Mouse (Mus musculus) heart, embryonic 10.5 days (tissue): ENCODE data around the gene Hist1h2ab. TPM values are rescaled to one million over a fixed set of nuclear protein-coding genes. Genes with fewer than 3 reads are reported as not detected.
"Not testable (repeated sequence)": the region's sequence is repeated elsewhere in the genome, so short reads cannot be mapped to it uniquely, and the experiment has no call there.

Source experiments
- DNase-seq: peaks from one replicate; pipeline ENCODE4 v3.0.0-alpha.2; 2017; ENCODE audit warnings: low spot score
- H3K27ac ChIP-seq: fragments of 300-500 bp; sonication (generic); 2 replicates; pipeline ENCODE4 v1.5.1; 2016; ENCODE audit warnings: mild to moderate bottlenecking
- H3K27me3 ChIP-seq: fragments of 300-500 bp; sonication (generic); 2 replicates; pipeline ENCODE4 v1.6.1; 2016; ENCODE audit warnings: mild to moderate bottlenecking; ENCODE audit not compliant: poor library complexity, insufficient read depth, severe bottlenecking
- H3K36me3 ChIP-seq: fragments of 300-500 bp; sonication (generic); 2 replicates; pipeline ENCODE4 v1.6.1; 2016; ENCODE audit warnings: mild to moderate bottlenecking, moderate library complexity
- H3K4me1 ChIP-seq: fragments of 300-500 bp; sonication (generic); 2 replicates; pipeline ENCODE4 v1.6.1; 2016; ENCODE audit warnings: mild to moderate bottlenecking
- H3K4me3 ChIP-seq: fragments of 300-500 bp; sonication (generic); 2 replicates; pipeline ENCODE4 v1.5.1; 2016; ENCODE audit warnings: mild to moderate bottlenecking, moderate library complexity
- H3K9me3 ChIP-seq: fragments of 300-500 bp; sonication (generic); 2 replicates; pipeline ENCODE4 v1.6.1; 2016; ENCODE audit warnings: mild to moderate bottlenecking, moderate library complexity
- WGBS: fragments of 180-500 bp; shearing (Covaris S2); methylation state at CpG from one replicate; pipeline ENCODE4 v1.1.7; 2016; 5-methylcytosine and 5-hydroxymethylcytosine counted together
- polyA plus RNA-seq: library from polyadenylated mRNA; unstranded; fragments of >200 nt; fragmentation: Nextera tagmentation; extraction: Ambion mirVana; gene quantifications from 2 replicates; pipeline ENCODE4 v1.2.1, GENCODE M21; 2016

The Hist1h2ab gene
- polyA plus RNA-seq, 1 experiment from 2014 or later: 23.3 TPM

DNA sequence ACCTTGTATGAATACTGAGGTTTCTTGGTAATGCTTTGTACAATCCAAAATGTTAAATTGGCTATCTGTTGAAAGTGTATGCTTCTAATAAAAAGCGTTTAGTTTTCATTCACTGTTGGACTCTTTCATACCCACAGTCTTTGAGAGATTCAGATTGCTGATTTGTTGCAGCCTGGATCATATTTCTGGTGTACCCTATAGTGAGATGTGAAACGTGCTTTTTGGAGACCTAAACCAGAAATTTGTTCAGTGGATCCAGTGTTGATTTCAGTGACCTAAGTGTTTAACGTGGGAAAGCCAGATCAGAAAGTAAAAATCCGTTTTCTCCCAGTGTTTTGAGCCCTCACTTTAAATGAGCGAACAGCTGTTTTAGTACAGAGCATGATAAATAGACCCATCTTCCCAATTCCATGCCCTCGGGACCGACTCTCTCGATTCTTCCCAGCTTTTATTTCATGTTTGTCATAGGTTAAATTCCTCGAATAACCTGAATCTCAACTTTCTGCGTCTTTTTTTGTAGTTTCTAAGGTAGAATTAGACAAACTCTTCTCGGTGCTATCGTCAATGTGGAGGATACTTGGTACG lies 10.6 kb upstream of the Hist1h2ab start:
- no peaks in the 10 kb centered on the region for H3K36me3 ChIP-seq
- no peaks in the 10 kb centered on the region for H3K27me3 ChIP-seq
- H3K9me3 ChIP-seq: no peaks in the 10 kb centered on the region
- peak overlapping the region; percentile 93 for H3K27ac ChIP-seq
- DNase-seq: no peak
- H3K4me1 ChIP-seq: peaks cover 9% of the 10 kb centered on the region; the same call in 1 of the 2 replicates
- WGBS: 34% methylated on average over 13 of the region's 13 CpGs
- peak overlapping the region; percentile 65 for H3K4me3 ChIP-seq

DNA sequence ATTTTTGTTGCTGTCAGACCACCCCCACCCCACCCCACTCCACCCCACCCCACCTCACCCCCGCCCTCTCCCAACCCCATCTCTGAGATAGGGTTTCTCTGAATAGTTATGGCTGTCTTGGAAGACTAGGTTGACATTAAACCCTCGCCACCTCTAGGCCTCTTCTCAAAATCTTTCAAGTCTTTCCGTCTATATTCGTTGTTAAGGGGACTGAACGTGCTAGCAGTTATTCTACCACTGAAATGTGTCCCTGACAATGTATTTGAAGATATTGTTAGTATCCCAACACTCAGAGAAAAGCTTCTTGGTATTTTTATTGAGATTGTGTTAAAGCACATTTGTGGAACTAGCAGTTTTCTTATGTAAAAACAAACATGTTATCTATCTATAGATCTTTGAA lies 10.0 kb upstream of the Hist1h2ab start:
- Histone ChIP-seq H3K4me1 (peaks cover 9% of the 10 kb centered on the region; the same call in 1 of the 2 replicates), H3K4me3 (peak overlapping the region; percentile 65; the same call in 1 of the 2 replicates), H3K27me3 (no peaks in the 10 kb centered on the region), H3K9me3 (no peaks in the 10 kb centered on the region), H3K27ac (peak overlapping the region; percentile 93), H3K36me3 (no peaks in the 10 kb centered on the region)
- no peak for DNase-seq
- 59% methylated on average over 5 of the region's 5 CpGs for WGBS

DNA sequence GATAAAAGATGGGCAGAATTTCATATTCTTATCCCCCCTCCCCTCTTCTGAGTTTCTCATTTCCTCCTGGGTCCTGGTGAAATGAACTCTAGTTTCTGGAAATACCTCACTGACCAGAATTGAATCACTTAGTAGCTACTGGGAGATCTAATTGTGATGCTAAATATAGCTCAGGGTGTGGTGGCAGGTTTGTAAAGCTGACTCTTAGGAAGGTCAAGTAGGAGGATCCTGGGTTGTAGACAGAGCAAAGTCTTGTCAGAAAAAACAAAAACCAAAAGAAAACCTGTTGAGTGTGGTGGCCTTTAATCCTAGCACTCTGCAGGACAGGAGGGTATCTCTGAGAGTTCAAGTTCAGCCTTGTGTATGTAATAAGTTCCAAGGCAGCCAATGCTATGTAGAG lies 8.9 kb upstream of the Hist1h2ab start:
- H3K36me3 ChIP-seq: no peaks in the 10 kb centered on the region
- no peaks in the 10 kb centered on the region for H3K9me3 ChIP-seq
- no peak for DNase-seq
- no peaks in the 10 kb centered on the region for H3K27me3 ChIP-seq
- H3K27ac ChIP-seq: peak overlapping the region; percentile 63; the same call in 1 of the 2 replicates
- H3K4me3 ChIP-seq: no peak overlapping the region
- peaks cover 9% of the 10 kb centered on the region; the same call in 1 of the 2 replicates for H3K4me1 ChIP-seq

DNA sequence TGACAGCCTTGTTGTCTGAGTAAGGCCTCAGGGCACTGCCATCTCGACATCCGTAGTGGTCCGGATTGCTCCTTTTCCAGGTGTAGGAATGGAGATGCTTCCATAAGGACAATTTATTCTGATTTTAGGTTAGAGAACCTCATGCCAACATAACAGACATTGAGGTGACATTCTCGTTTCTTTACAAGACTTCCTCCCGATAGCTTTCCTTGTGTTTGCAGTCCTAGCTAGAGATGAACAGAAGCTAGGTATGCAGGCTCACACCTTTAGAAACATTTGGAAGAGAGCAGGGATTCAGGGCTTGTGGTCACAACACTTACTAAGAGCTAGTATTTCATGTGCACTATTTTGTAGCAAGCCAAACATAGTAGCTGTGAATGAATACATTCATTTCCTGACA lies 7.7 kb upstream of the Hist1h2ab start:
- Histone ChIP-seq H3K4me3 (no peak overlapping the region), H3K9me3 (no peaks in the 10 kb centered on the region), H3K36me3 (no peaks in the 10 kb centered on the region), H3K4me1 (peaks cover 16% of the 10 kb centered on the region), H3K27me3 (no peaks in the 10 kb centered on the region), H3K27ac (no peak overlapping the region)
- DNase-seq: no peak
- WGBS: 84% methylated on average over 5 of the region's 5 CpGs

DNA sequence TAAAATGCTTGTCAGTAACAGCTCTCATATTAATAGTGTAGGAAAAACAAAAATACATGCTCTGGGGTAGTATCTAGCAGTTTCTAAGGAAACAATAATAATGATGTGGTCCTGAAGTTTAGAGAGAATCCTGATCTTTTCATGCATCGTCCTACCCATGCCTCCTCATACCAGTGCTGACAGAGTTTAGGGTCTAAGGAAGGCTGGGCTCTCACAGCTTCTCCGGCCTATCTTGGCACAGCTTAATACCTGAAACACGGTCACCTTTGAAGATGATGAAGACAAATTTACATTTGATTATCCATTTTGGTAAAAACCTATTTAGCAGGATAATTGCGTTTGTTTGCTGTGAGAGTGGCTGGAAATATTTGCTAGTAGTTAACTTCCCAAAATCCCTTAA lies 7.0 kb upstream of the Hist1h2ab start:
- Histone ChIP-seq H3K36me3 (no peaks in the 10 kb centered on the region), H3K27ac (peak overlapping the region; percentile 98; the same call in 1 of the 2 replicates), H3K4me3 (peak overlapping the region; percentile 60), H3K4me1 (peaks cover 20% of the 10 kb centered on the region), H3K9me3 (no peaks in the 10 kb centered on the region), H3K27me3 (no peaks in the 10 kb centered on the region)
- 44% methylated on average over 4 of the region's 4 CpGs for WGBS
- DNase-seq: no peak

DNA sequence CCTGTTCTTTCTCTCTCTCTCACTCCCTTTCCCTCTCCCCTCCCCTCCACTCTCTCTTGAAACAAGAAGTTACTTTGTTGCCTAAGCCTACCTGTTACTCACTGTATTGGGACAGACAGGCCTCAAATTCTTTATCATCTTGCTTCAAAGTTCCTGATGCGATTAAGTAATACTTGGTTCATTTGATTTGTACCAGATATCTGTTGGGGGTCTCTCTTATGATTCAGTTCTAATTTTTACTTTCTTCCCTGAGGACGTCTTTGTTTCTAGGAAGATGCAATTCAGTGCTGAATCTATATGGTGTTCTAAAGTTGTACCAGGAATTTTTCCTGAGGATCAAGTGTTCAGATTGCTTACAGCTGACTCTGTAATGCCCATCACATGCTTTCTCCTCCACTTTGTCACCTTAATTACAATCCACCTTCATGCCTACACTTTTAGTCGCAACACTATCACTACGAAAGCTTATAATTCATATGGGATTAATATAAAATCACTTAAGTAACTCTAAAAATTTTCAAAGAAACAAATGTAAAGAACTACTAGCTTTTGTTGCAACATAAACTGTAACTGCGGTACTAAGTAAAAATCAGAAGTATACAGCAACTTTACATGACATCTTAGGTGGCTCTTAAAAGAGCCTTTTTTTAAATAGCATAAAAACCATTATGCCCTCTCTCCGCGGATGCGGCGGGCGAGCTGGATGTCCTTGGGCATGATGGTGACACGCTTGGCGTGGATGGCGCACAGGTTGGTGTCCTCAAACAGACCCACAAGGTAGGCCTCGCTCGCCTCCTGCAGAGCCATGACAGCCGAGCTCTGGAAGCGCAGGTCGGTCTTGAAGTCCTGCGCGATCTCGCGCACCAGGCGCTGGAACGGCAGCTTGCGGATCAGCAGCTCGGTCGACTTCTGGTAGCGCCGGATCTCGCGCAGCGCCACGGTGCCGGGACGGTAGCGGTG lies 6.2 kb upstream of the Hist1h2ab start:
- peak overlapping the region; percentile 60 for H3K4me3 ChIP-seq
- H3K4me1 ChIP-seq: peaks cover 20% of the 10 kb centered on the region
- peak overlapping the region; percentile 98 for H3K27ac ChIP-seq
- H3K9me3 ChIP-seq: no peaks in the 10 kb centered on the region
- no peaks in the 10 kb centered on the region for H3K36me3 ChIP-seq
- DNase-seq: no peak
- H3K27me3 ChIP-seq: no peaks in the 10 kb centered on the region
- 3% methylated on average over 15 of the region's 36 CpGs for WGBS

DNA sequence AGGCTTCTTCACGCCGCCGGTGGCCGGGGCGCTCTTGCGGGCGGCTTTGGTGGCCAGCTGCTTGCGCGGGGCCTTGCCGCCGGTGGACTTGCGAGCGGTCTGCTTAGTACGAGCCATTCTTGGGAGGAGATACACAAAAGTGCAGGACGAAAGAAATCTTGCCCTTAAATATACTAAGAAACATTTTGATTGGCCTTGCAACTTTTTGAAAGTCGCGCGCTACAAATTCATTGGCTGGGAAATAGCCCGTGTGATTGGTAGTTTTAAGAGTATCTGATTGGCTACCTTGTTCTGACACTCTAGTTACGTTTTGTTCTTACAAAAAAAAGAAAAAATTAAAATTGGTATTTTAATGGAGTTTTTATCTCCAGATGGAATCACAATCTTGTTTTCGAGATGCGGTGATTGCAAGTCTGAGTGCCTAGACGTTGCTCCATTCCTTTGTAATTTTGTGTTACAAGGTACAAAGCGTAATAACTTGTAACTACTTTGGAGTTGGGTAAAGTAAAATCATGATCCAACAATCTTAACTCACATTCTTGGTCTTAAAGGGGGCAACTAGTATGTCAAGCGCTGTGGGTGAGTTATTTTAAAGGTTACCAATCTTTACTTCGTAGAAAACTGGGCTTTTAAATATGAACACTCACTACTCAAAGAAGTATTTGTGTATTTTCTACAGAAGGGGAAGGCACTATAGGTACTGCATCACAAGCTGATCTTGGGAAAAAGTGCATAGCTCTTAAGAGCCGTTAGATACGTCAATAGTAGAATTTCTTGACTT lies 5.4 kb upstream of the Hist1h2ab start, which contains the start of gene Hist1h3c:
Gene Hist1h3c (minus strand): TSS at position 222 of the 781 bp plus-strand sequence.
- 2% methylated on average over 28 of the region's 28 CpGs for WGBS
- Histone ChIP-seq H3K27ac (peak within 1 kb of the TSS; percentile 98), H3K9me3 (no peaks in the 10 kb centered on the region), H3K4me1 (peaks cover 20% of the 10 kb centered on the region), H3K27me3 (no peaks in the 10 kb centered on the region), H3K36me3 (no peaks in the 10 kb centered on the region), H3K4me3 (peak within 1 kb of the TSS; percentile 60)
- peak; percentile 93 for DNase-seq

DNA sequence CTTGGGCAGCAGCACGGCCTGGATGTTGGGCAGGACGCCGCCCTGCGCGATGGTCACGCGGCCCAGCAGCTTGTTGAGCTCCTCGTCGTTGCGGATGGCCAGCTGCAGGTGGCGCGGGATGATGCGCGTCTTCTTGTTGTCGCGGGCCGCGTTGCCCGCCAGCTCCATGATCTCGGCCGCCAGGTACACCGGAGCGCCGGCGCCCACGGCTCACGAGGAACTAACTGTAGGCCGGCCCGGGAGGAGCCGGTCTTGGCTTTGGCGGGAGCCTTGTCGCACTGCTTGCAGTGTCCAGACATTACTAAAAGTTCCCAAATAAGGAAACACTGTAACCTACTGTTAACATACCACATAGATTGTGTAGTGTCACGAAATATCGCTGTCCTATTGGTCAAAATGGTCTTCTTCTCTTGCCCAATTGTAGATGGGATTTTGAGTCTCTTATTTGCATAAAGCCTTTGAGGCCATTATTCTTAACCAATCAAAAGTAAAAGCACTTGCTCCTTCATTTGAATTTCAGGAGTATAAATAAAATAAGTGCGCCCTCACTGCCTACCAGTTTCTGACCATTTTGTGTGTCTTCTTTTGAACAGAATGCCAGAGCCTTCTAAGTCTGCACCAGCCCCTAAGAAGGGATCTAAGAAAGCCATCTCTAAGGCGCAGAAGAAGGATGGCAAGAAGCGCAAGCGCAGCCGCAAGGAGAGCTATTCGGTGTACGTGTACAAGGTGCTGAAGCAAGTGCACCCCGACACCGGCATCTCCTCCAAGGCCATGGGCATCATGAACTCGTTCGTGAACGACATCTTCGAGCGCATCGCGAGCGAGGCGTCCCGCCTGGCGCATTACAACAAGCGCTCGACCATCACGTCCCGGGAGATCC lies 4.5 kb upstream of the Hist1h2ab start, which contains the start of gene Hist1h2bb:
Gene Hist1h2bb (plus strand): TSS at position 534 of the 880 bp plus-strand sequence.
- peak within 1 kb of the TSS; percentile 98 for H3K27ac ChIP-seq
- H3K4me1 ChIP-seq: peaks cover 20% of the 10 kb centered on the region
- under 1% methylated on average over 45 of the region's 58 CpGs for WGBS
- peak within 1 kb of the TSS; percentile 60 for H3K4me3 ChIP-seq
- H3K27me3 ChIP-seq, H3K9me3 ChIP-seq, H3K36me3 ChIP-seq: not testable (repeated sequence)
- DNase-seq: peak; percentile 92

DNA sequence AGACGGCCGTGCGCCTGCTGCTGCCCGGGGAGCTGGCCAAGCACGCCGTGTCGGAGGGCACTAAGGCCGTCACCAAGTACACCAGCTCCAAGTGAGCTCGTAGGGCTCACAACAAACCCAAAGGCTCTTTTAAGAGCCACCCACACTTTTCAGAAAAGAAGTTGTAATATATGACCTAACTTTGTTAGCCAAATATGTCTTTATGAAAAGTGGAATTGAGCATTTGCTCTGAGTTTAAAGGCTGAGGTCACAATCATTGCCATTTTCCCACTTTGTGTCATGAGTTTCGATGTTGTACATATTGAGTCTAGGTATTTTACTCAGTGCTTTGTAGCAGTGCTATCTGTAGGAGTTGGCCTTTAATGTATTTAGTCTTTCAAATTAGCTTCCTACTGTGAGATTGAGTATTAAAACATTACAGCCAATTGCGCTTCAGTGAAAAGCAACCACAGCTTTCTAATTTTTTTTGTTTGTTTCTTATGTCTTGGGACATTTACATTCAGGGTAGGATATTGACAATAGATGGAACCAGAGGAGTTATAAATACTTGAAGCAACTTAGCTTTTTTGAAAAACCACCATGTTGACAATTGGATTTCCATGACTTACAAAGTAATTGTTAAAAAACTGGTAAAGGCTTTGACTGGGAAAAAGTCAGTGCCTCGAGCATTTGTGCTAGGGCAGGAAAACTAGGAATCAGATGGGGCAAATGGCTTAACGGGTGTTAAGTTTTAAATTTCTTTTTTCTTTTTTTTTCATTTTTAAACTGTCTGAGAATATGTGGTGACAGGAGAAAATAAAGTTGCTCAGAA lies 3.6 kb upstream of the Hist1h2ab start:
- H3K4me1 ChIP-seq: peaks cover 14% of the 10 kb centered on the region

DNA sequence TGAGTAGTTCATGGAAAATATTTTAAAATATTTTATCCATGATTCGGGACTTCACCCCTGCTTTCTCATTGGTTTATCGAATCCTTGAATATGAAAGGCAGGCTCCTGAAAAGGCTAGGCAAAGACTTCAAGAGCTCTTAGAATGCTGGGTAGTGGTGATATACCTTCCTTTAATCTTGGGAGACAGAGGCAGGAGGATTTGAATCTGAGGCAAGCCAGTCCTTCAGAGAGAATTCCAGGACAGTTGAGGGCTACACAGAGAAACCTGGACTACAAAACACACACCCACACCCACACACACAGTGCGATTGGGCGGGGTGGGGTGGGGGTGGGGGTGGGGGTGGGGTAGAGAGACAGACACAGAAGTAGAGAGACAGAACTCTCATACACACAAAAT lies 3.0 kb upstream of the Hist1h2ab start:
- peak overlapping the region; percentile 18; the same call in 1 of the 2 replicates for H3K4me3 ChIP-seq
- H3K4me1 ChIP-seq: peaks cover 17% of the 10 kb centered on the region
- no peaks in the 10 kb centered on the region for H3K27me3 ChIP-seq
- H3K36me3 ChIP-seq: no peaks in the 10 kb centered on the region
- DNase-seq: no peak
- WGBS: 14% methylated on average over 4 of the region's 4 CpGs
- no peaks in the 10 kb centered on the region for H3K9me3 ChIP-seq
- H3K27ac ChIP-seq: peak overlapping the region; percentile 98

More for the DNA sequence above, 3.6 kb upstream of the Hist1h2ab start:
- Histone ChIP-seq H3K27ac (peak overlapping the region; percentile 98), H3K9me3 (no peaks in the 10 kb centered on the region), H3K27me3 (no peaks in the 10 kb centered on the region), H3K4me3 (peak overlapping the region; percentile 60), H3K36me3 (no peaks in the 10 kb centered on the region)
- WGBS: 6% methylated on average over 13 of the region's 13 CpGs
- no peak for DNase-seq

DNA sequence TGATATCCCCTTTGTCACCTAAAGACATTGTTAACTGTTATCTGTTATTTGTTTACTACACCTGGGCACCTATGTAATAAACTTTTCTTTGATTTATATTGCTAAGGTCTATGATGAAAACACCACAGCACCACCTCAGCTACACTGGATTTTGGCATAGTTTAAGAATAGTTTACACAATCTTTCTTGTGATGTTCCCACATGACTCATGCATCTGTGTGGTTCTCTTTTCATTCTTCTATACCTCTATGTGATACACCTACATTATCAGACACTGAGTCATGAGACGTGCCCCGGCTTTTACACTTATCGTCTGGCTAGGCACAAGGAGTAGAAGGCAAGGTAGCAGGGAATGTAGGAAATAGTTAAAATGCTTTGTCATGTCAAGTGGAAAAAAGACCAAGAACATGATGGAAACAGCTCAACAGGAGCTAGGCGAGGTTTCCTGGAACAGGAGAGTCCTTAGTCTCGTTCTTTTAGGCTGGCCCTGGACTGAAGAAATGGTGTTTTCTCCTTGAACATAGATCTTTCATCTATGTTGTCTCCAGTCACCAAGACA lies 1.3 kb upstream of the Hist1h2ab start:
- Histone ChIP-seq H3K27me3 (no peaks in the 10 kb centered on the region), H3K4me1 (peaks cover 16% of the 10 kb centered on the region), H3K9me3 (no peaks in the 10 kb centered on the region), H3K27ac (peak overlapping the region; percentile 98), H3K36me3 (no peaks in the 10 kb centered on the region), H3K4me3 (no peak overlapping the region)
- DNase-seq: no peak
- 84% methylated on average over 5 of the region's 5 CpGs for WGBS
